12 mouse cellular contexts compared by ENCODE assay signal in the genomic region with DNA sequence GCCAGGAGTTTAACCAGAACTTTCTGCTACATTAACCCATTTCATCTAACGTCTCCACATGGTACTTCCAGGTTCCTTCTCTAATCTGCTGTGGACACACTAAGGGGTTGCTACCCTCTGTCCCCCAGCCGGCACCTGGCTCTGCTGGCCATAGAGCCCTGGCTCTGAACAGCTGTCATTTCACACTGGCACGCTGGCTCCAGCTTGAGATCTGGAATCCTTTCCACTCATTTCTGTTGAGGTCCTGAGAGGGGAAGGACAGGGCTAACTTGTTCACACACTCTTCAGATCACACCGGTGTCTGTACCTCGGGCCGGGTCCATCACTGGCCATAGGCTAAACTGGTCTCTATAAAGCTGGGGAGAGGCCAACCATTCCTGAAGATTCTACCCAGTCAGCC.
DNase-seq lines count a peak whose midpoint lies in the region; ATAC-seq lines count a peak whose summit lies in the region.
"Had no signal": no experiment of that assay in that cellular context is flagged by ENCODE, and none has a peak within 500 bp of the region (broad histone marks: within the 10 kb centered on the region; RNA-seq: fewer than 3 reads in every experiment).

No protein-coding gene starts in this region.

- intact Hi-C loops in left cerebral cortex, postnatal 4 days (cut with DNase I), result no loop called here

- no peak overlapping the region for H3K4me2 ChIP-seq in heart, embryonic 11.5 days
- peak overlapping the region; percentile 17; the same call in 1 of the 2 replicates for H3K4me2 ChIP-seq in embryonic facial prominence, embryonic 15.5 days (replicated peaks)
- H3K4me2 ChIP-seq in stomach, embryonic 15.5 days, result peak overlapping the region; percentile 24
- H3K4me2 ChIP-seq: hindbrain, embryonic 12.5 days; liver, embryonic 15.5 days had no signal

- H3K4me1 ChIP-seq in heart, embryonic 11.5 days (ENCODE audit: control insufficient read depth, insufficient read depth, low read length), result peaks cover 6% of the 10 kb centered on the region; the same call in 1 of the 2 replicates
- H3K4me1 ChIP-seq in embryonic facial prominence, embryonic 15.5 days, result peaks cover 32% of the 10 kb centered on the region
- peaks cover 22% of the 10 kb centered on the region; the same call in 1 of the 2 replicates for H3K4me1 ChIP-seq in stomach, embryonic 15.5 days
- H3K4me1 ChIP-seq: hindbrain, embryonic 12.5 days; liver, embryonic 15.5 days had no signal

- H3K9ac ChIP-seq in heart, embryonic 11.5 days (ENCODE audit: low read depth, low read length), result no peak overlapping the region
- no peak overlapping the region for H3K9ac ChIP-seq in embryonic facial prominence, embryonic 15.5 days
- H3K9ac ChIP-seq in stomach, embryonic 15.5 days, result no peak overlapping the region
- H3K9ac ChIP-seq: hindbrain, embryonic 12.5 days; liver, embryonic 15.5 days had no signal

- H3K4me3 ChIP-seq in heart, embryonic 11.5 days (ENCODE audit: low read depth, low read length), result no peak overlapping the region
- H3K4me3 ChIP-seq in embryonic facial prominence, embryonic 15.5 days (replicated peaks), result no peak overlapping the region
- H3K4me3 ChIP-seq in stomach, embryonic 15.5 days (replicated peaks), result no peak overlapping the region
- H3K4me3 ChIP-seq: hindbrain, embryonic 12.5 days; liver, embryonic 15.5 days had no signal

- H3K36me3 ChIP-seq in heart, embryonic 11.5 days (ENCODE audit: control insufficient read depth, insufficient read depth, low read length), result no peaks in the 10 kb centered on the region
- no peaks in the 10 kb centered on the region for H3K36me3 ChIP-seq in embryonic facial prominence, embryonic 15.5 days
- H3K36me3 ChIP-seq in stomach, embryonic 15.5 days, result no peaks in the 10 kb centered on the region
- H3K36me3 ChIP-seq: G1E; hindbrain, embryonic 12.5 days; liver, embryonic 15.5 days had no signal

- H3K27me3 ChIP-seq in heart, embryonic 11.5 days (ENCODE audit: control insufficient read depth, insufficient read depth, low read length), result peaks cover 53% of the 10 kb centered on the region
- no peaks in the 10 kb centered on the region for H3K27me3 ChIP-seq in embryonic facial prominence, embryonic 15.5 days
- H3K27me3 ChIP-seq in stomach, embryonic 15.5 days (replicated peaks), result no peaks in the 10 kb centered on the region
- H3K27me3 ChIP-seq: hindbrain, embryonic 12.5 days; liver, embryonic 15.5 days had no signal

- DNase-seq in heart, adult 11 months, result peak; percentile 74
- DNase-seq in left cerebral cortex, postnatal 4 days, result peak; percentile 23
- DNase-seq in left cerebral cortex, adult 18-20 months (ENCODE audit: low spot score in 2 of 2), result no peak
- DNase-seq in frontal cortex, postnatal 36 days (ENCODE audit: low spot score in 2 of 2), result no peak
- DNase-seq in adipocyte (ENCODE audit: low spot score), result no peak
- DNase-seq: cerebellum, adult 11-12 months had no signal

- ATAC-seq in heart, embryonic 11.5 days (replicated peaks; ENCODE audit: insufficient number of reproducible peaks, low FRiP score, low TSS enrichment), result no peak
- no peak for ATAC-seq in embryonic facial prominence, embryonic 15.5 days (ENCODE audit: insufficient number of reproducible peaks, low FRiP score, low TSS enrichment, low read depth)
- ATAC-seq in stomach, embryonic 15.5 days (ENCODE audit: insufficient read depth, low FRiP score, low read depth), result 0 out of 2 replicates have a peak, but pooled peaks have one; percentile 9

- H3K27ac ChIP-seq in heart, embryonic 11.5 days (ENCODE audit: low read depth, low read length), result no peak overlapping the region
- peak overlapping the region; percentile 63 for H3K27ac ChIP-seq in embryonic facial prominence, embryonic 15.5 days (replicated peaks)
- peak overlapping the region; percentile 74 for H3K27ac ChIP-seq in stomach, embryonic 15.5 days
- H3K27ac ChIP-seq: hindbrain, embryonic 12.5 days; liver, embryonic 15.5 days had no signal

- no peaks in the 10 kb centered on the region for H3K9me3 ChIP-seq in heart, embryonic 11.5 days (replicated peaks; ENCODE audit: control insufficient read depth, low read length)
- no peaks in the 10 kb centered on the region for H3K9me3 ChIP-seq in embryonic facial prominence, embryonic 15.5 days (replicated peaks)
- H3K9me3 ChIP-seq in stomach, embryonic 15.5 days, result no peaks in the 10 kb centered on the region
- H3K9me3 ChIP-seq: hindbrain, embryonic 12.5 days; liver, embryonic 15.5 days had no signal

- WGBS in heart, embryonic 11.5 days (ENCODE audit: insufficient replicate concordance), result 64% methylated on average over 6 of the region's 6 CpGs
- 61% methylated on average over 6 of the region's 6 CpGs for WGBS in embryonic facial prominence, embryonic 15.5 days
- 59% methylated on average over 6 of the region's 6 CpGs for WGBS in stomach, embryonic 15.5 days

Comparison
In these comparisons a context has a peak if more than half of its experiments do, and no peak if none do; other contexts are left out.
1. DNase-seq: peak in heart, adult 11 months (single experiment) and left cerebral cortex, postnatal 4 days (single experiment); none in left cerebral cortex, adult 18-20 months (0 of 2), frontal cortex, postnatal 36 days (0 of 2) and adipocyte (single experiment).